Mouse (Mus musculus) right cerebral cortex, adult 18-20 months (tissue): ENCODE data around the gene Padi2.

Experiments used
- DNase-seq: peaks from one replicate; pipeline ENCODE4 v3.0.0; 2022; ENCODE audit warnings: mixed read lengths

The Padi2 gene

GRCm38 (mm10) chr4:140906076-140906826 is at the start of gene Padi2:
Padi2 (plus strand) TSS chr4:140906344.
- peak; percentile 50 for DNase-seq

GRCm38 (mm10) chr4:140857041-140857440 is 49.1 kb upstream of the Padi2 start:
- DNase-seq = no peak

GRCm38 (mm10) chr4:140857813-140858212 is 48.3 kb upstream of the Padi2 start:
- DNase-seq = no peak

- DNase-seq = no peak
Observed at GRCm38 (mm10) chr4:140859291-140859690, 46.9 kb upstream of the Padi2 start.

- DNase-seq = no peak
Observed at GRCm38 (mm10) chr4:140860125-140860766, 45.9 kb upstream of the Padi2 start.

GRCm38 (mm10) chr4:140860767-140861147 is 45.4 kb upstream of the Padi2 start:
- no peak for DNase-seq

GRCm38 (mm10) chr4:140862036-140862650 is 44.0 kb upstream of the Padi2 start:
- no peak for DNase-seq

- no peak for DNase-seq
Observed at GRCm38 (mm10) chr4:140868484-140869190, 37.5 kb upstream of the Padi2 start.

GRCm38 (mm10) chr4:140869945-140870344 is 36.2 kb upstream of the Padi2 start:
- DNase-seq = no peak

GRCm38 (mm10) chr4:140870876-140871275 is 35.3 kb upstream of the Padi2 start:
- no peak for DNase-seq

- DNase-seq = no peak
Observed at GRCm38 (mm10) chr4:140871376-140871775, 34.8 kb upstream of the Padi2 start.

GRCm38 (mm10) chr4:140871851-140872685 is 34.1 kb upstream of the Padi2 start:
- DNase-seq = no peak

- DNase-seq = no peak
Observed at GRCm38 (mm10) chr4:140872686-140872992, 33.5 kb upstream of the Padi2 start.

GRCm38 (mm10) chr4:140873011-140873410 is 33.1 kb upstream of the Padi2 start:
- no peak for DNase-seq

GRCm38 (mm10) chr4:140876161-140876560 is 30.0 kb upstream of the Padi2 start:
- no peak for DNase-seq

- no peak for DNase-seq
Observed at GRCm38 (mm10) chr4:140876681-140877080, 29.5 kb upstream of the Padi2 start.

GRCm38 (mm10) chr4:140877441-140877840 is 28.7 kb upstream of the Padi2 start:
- DNase-seq = no peak

- DNase-seq = no peak
Observed at GRCm38 (mm10) chr4:140878655-140879054, 27.5 kb upstream of the Padi2 start.

- no peak for DNase-seq
Observed at GRCm38 (mm10) chr4:140879116-140879515, 27.0 kb upstream of the Padi2 start.

GRCm38 (mm10) chr4:140879739-140880138 is 26.4 kb upstream of the Padi2 start:
- DNase-seq = peak; percentile 34

GRCm38 (mm10) chr4:140880207-140880606 is 25.9 kb upstream of the Padi2 start:
- no peak for DNase-seq

GRCm38 (mm10) chr4:140881026-140881670 is 25.0 kb upstream of the Padi2 start:
- no peak for DNase-seq
